Mouse (Mus musculus) ES-Bruce4 (cell line): Measurements from ENCODE around the gene Mylk.

Experiments
- CTCF ChIP-seq: IDR thresholded peaks from one replicate; pipeline ENCODE4 v1.8.1; 2011; ENCODE audit warnings: low read depth, low read length
- EP300 ChIP-seq: IDR thresholded peaks from 2 replicates; pipeline ENCODE4 v1.6.1; 2011; ENCODE audit warnings: low read depth, low read length; ENCODE audit not compliant: insufficient read depth

GRCm38 (mm10) chr16:34742930-34743329, 2.1 kb upstream of the Mylk start:
- no peak for TF ChIP-seq EP300
- peak; percentile 52 for TF ChIP-seq CTCF
